Mouse (Mus musculus): ENCODE data around the gene Stub1. TPM values are rescaled to one million over a fixed set of nuclear protein-coding genes. Genes with fewer than 3 reads are reported as not detected.

Stub1 gene
- total RNA-seq, 2 experiments from 2014 or later, result 160 to 164 TPM

DNA sequence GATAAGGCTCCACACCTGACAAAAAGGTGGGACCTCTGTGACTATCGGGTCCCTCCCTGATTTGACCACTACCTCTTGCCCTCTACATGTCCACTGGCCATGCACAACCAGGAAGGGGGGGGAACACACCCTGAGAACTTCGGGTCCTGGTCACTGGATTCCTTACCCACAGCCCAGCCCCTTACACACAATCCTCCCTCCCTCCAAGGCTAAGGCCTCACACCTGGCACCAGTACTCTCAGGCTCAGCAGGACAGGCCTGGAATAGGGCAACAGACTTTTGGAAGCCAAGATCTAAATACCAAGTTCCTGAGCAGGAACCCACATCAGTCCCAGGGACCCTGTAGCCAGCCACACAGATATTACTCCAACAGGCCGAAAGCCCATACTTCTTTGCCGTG lies 5.7 kb upstream of the Stub1 start:
- DNase-seq (ENCODE audit: extremely low spot score in 1 of 2, low spot score in 1 of 2), result no peak

DNA sequence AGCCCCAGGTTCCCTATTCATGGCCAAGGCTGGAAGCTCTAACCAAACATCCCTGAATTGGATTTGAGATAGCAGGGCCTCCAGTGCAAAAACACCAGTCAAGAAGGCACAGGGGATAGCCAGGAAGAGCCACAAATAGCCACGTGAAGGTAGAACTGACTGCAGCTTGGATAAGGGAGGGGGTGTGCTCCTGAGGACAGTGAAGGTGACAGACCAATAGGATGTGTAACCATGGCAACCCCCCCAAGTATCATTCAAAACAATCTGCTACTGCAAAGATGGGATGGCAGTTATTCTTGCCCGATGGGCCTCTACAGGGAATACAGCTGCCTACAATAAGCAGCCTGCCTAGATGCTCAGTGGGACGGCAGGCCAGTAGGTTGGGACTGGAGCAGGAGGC lies 4.3 kb upstream of the Stub1 start:
- no peak for DNase-seq (ENCODE audit: extremely low spot score in 1 of 2, low spot score in 1 of 2)

DNA sequence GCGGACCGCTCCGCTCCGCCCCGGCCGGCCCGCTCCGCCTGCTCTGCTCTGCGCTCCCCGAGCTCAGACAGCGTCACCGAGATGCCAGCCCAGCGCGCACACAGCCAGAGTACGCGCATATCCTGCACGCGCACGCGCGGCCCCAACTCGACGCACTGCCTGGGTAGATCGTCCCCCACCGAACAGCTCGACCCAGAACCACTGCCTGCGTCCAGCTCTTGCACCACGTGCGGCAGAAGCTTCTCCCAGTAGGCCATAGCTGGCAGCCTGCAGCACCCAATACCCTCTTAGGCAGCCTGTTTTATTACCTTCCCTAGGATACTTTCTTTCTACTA lies 3.8 kb upstream of the Stub1 start, which contains the start of gene Rhbdl1:
TSS of gene Rhbdl1 (minus strand) at position 220 of the 335 bp plus-strand sequence.
- peak; percentile 73 to 77 for DNase-seq (ENCODE audit: extremely low spot score in 1 of 2, low spot score in 1 of 2)

DNA sequence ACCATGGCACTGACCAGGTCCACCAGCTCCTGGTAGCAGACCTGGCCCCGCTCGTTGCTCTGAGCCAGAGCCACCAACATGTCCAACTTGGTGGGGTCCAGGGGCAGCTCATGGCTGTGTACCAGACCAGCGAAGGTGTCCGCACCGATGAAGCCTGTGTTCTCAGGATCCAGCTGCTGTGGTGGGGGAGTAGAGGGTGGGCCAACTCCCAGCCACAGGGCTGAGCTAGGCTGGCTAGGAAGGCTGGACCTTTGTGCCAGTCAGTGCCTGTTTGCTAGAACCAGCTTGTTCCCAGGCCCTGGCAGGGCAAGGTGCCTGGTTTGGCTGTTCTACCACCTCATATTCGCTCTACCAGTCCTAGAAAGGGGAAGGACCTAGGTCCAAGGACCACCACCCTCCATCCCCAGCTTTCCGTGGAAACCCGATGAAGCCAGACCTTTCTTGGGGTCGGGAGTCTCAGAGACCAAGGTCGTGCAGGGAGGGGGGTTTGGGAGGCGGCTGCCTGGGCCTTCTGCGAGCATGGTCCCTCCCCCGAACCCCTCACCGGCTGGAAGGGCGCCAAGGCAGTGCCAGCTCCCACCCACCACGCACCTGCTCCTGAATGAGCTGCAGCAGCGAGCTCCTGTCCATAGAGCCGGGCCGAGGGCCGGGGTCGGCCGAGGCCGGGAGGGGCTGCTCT lies 3.3 kb upstream of the Stub1 start:
- peak in 1 of 2 experiments; percentile 64 for DNase-seq (ENCODE audit: extremely low spot score in 1 of 2, low spot score in 1 of 2)

DNA sequence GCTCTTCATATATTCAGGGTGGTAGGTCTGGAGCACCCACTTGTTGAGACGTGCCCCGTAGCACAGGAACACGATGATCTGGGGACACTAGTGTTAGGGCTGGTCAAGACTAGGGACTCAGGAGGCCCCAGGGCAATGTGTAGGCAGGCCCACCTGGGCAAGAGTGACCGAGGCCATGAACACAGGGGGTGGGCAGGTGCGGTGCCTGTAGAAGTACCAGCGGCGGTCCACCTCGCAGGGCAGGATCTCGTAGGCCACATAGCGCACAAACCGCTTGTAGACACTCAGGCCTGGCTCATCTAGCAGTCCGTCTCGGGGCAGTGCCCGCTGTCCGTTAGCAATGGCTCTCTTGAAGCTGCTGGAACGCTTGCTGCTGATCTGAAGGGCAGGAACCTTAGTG lies 2.6 kb upstream of the Stub1 start:
- no peak for DNase-seq (ENCODE audit: extremely low spot score in 1 of 2, low spot score in 1 of 2)

DNA sequence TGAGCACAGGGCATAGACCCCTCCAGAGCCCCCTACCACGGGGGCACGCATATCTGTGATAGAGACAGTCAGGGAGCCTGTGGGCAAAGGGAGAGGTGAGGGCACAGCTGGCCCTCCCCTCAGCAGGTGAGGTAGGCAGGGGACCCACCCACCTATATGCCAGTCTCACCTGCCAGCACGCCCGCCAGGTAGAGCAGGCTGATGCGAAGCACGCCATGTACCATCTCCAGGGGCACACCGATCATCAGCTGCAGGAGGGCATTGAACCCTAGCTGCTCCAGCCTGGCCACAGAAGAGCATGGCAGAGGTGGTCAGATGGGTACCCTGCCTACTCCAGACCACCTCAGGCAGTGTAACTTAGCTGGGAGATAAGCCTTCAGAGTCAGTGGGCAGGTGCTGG lies 2.1 kb upstream of the Stub1 start:
- DNase-seq (ENCODE audit: extremely low spot score in 1 of 2, low spot score in 1 of 2), result no peak

DNA sequence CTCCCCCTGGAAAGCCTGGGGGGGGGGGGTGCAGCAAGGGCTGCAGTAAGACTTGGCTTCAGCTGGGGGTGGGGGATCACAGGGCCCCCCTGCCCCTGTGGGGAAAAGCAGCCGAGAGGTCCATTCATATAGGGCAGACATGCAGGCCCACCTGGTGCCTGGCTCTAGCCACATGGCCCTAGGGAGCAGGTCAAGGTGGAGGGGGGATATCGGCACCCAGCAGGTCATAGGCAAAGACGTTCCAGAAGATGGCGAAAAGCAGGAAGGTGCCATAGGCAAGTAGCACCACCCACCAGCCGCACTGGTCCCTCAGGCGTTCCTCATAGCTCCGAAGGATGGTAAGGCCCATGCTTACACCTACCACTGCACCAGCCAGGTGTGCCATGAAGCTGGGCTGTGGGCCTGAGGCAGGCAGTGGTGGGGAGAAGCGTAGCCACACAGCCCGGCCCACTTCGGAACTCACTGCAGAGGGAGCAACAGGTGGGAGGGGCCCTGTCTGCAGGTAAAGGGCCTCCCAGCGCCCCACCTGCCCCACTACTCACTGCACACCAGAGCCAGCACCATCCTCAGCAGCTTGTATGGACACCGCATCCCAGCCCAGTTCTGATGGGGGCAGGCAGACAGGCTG lies 1.5 kb upstream of the Stub1 start:
- DNase-seq (ENCODE audit: extremely low spot score in 1 of 2, low spot score in 1 of 2), result no peak

DNA sequence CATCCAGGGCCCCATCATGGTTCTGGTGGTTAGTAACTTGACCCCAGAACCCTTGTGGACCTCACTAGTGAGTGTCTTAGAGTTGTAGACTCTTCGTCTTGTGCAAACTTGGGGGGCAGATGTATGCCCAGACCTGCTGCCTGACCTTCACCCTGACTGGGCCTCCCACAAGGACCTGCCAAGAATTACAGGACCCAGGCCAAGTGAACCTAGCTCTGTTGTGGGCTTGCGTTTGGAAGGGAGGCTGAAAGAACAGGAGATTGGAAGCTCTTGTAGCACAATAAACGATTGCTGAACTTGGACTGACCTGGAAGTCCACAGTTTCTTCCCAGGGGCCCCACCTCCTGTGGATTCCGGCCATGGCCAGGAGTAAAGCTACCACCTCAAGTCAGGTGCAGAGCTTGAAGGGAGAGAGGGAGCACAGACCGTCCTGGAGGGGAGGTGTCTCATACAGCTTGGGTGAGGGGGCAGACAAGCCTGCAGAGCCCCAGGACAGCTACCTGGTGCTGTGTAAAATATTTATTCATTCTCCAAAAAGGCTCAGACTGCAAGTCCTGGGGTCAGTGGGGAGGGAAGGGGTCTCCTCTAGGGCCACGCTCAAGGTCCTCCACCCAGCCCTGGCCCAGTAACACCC lies 874 bp upstream of the Stub1 start:
- no peak for DNase-seq (ENCODE audit: extremely low spot score in 1 of 2, low spot score in 1 of 2)

DNA sequence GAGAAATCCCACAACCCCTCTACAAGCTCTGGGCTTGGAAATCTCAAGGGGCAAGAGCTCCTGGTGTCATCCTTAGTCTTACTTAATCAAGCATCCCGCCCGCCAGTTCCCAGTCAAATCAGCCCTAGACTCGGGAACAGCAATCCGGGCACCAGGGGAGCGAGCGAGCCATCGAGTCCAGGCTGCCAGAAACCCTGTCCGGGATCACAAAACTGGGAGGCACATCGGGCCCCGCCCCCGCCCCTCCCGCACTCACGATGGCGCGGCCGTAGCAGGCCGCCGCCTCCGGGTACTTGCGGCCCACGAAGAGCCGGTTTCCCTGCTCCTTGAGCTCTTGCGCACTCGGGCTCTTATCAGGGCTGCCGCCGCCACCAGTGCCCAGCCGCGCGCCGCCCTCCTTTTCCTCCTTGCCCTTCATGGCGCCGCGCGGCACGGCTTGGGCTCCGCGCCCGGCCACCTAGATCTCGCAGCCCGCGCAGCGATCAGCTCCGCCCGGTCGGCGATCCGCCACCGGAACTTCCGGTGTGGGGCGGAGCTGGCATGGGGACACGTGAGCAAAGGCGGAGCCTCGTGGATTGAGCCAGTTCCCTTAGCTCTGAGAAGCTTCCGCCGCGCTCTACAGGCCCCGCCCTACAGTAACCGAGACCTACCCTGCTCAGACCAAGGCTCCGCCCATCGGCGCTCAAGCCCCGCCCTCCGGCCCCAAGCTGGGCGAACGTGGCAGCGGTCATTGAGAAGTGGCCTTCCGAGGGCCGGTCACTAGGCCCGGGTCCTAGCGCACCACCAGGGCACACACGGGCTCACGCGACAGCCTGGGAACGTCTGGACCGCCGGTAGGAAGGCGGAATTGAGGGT lies 541 bp downstream of the Stub1 start:
- DNase-seq (ENCODE audit: extremely low spot score in 1 of 2, low spot score in 1 of 2), result peak; percentile 93 to 95

DNA sequence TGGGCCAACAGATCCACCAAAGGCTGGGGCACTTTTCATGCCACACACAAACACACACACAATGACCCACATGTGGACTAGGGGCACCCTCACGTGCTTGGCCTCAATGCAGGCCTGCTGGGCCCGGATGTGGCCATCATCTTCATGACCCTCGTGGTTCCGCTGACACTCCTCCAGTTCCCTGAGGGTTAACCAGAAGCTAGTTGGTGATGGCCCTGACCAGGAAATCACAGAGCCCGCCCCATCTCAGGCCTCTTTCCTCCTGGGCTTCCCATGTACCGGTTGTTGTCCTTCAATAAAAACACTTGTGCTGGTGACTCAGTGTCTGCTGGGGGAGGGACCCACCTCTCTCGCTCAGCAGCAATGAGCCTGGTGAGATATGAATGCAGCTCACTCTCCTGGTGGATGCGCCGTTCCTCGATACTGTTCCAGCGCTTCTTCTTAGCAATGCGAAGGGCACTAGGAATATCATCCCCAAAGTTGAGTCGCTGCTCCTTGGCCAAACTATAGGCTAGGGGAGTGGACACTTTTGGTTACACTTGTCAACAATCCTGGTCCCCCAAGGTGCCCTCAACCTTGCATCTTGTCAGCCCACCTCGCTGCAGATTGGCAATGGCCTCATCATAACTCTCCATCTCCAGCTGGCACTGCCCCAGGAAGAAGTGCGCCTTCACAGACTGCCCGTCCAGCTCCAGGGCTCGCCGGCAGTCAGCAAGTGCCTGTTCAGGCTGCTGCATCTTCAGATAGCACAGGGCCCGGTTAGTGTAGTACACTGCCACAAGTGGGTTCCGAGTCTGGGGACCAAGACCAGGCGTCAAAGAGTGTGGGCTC lies 1.5 kb downstream of the Stub1 start:
- no peak for DNase-seq (ENCODE audit: extremely low spot score in 1 of 2, low spot score in 1 of 2)

DNA sequence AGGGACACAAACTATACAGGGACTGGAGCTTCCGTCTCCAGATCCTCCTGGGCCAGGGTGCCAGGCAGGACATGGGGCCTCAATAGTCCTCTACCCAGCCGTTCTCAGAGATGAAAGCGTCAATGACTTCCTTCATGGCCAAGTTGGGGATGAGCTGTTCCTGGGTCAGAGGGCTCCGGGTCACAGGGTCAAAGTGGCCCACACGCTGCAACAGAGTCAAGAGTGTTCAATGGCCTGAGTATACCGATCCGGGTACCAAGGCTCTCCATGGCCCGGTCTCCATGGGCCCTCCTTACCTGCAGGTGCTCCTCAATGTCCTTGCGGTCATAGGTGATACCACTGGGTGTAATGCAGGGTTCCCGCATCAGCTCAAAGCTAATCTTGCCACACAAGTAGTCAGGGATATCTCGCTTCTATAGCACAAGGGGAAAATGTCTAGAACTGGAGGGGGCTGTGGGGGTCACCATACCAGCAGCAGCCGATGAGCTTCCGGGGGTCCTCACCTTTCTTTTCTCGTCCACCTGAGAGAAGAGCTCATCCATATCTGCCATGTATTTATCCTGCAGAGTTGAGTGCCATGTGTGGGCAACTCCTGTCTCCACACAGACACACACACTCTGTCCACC lies 2.3 kb downstream of the Stub1 start:
- DNase-seq (ENCODE audit: extremely low spot score in 1 of 2, low spot score in 1 of 2), result no peak

DNA sequence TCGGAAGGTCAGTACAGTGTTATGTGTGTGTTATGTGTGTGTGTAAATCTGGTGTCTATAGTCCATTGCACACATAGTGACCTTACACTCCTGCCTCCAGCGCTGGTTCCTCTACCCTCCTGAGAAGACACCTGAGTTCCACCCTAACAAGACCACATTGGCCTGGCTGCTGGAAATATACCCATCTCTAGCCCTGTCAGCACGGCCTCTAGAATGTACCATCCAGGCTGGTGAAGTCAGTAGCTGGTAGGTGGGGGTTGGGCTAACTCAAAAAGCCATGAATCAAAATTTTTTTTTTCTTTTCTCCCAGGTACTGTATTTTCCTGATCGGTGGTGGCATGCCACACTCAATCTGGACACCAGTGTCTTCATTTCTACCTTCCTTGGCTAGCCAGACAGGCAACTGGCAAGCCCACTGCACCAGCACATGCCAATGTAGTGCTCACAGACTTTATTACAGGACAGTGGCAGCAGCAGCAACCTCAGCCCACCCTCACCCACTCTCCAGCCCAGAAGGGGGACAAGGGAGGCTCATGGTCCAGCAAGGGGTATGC lies 2.9 kb downstream of the Stub1 start:
- no peak for DNase-seq (ENCODE audit: extremely low spot score in 1 of 2, low spot score in 1 of 2)

DNA sequence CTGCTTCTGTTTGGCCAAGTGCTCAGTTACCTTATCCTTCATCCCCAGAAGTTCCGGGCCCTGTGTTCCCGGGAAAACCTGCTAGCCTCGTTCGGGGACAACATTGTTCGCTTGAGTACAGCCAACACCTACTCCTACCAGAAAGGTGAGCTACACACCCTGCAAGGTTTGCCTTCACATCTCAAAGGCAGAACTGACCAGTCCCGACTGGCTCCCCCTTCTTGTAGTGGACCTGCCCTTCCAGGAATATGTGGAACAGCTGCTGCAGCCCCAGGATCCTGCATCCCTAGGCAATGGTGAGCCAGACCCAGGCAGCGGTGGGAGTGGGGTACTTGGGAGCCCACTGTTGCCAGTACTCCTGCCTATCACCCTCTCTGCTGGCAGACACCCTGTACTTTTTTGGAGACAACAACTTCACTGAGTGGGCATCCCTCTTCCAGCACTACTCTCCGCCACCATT lies 3.6 kb downstream of the Stub1 start:
- no peak for DNase-seq (ENCODE audit: extremely low spot score in 1 of 2, low spot score in 1 of 2)

DNA sequence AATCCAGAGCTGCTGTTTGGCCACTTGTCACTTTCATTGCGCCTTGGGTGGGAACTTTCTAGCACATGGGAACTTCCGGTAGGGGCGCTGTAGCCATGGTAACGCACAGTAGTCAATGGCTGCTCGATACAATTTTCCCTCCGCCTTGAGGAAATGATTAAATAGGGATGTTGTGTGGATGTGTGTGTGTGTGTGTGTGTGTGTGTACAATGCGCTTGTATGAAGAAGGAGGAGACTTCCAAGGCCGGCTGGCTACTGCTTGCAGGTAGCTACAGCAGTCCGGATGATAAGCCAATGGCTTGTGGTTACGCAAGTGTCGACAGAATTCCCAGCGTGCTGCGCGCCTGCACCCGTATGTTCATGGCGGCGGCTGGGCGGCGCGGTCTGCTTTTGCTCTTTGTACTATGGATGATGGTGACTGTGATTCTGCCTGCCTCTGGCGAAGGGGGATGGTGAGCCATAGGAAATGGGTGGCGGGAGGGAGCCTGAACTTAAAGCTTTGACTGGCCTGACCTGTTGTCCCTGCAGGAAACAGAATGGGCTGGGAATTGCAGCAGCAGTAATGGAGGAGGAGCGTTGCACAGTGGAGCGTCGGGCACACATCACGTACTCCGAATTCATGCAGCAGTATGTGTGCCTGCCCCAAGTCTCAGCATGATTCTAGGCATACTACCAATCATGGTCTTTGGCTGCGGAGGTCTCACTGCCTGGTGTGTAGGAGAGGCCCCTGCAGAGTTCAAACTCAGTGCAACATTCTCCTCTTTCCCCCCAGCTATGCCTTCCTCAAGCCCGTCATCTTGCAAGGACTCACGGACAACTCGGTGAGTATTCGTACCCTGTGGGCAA lies 4.3 kb downstream of the Stub1 start, which contains the start of gene Jmjd8:
TSS of gene Jmjd8 (plus strand) at position 156 of the 846 bp plus-strand sequence.
- peak; percentile 70 to 76 for DNase-seq (ENCODE audit: extremely low spot score in 1 of 2, low spot score in 1 of 2)

DNA sequence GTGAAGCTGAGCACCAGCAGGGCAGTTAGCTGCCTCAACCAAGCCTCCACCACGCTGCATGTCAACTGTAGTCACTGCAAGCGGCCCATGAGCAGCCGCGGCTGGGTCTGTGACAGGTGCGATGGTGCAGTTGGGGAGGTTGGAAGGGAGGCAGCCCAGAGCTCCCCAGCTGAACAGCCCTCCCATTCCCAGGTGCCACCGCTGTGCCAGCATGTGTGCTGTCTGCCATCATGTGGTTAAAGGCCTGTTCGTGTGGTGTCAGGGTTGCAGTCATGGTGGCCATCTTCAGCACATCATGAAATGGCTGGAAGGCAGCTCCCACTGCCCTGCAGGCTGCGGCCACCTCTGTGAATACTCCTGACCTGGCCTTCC lies 5.0 kb downstream of the Stub1 start:
- no peak for DNase-seq (ENCODE audit: extremely low spot score in 1 of 2, low spot score in 1 of 2)

DNA sequence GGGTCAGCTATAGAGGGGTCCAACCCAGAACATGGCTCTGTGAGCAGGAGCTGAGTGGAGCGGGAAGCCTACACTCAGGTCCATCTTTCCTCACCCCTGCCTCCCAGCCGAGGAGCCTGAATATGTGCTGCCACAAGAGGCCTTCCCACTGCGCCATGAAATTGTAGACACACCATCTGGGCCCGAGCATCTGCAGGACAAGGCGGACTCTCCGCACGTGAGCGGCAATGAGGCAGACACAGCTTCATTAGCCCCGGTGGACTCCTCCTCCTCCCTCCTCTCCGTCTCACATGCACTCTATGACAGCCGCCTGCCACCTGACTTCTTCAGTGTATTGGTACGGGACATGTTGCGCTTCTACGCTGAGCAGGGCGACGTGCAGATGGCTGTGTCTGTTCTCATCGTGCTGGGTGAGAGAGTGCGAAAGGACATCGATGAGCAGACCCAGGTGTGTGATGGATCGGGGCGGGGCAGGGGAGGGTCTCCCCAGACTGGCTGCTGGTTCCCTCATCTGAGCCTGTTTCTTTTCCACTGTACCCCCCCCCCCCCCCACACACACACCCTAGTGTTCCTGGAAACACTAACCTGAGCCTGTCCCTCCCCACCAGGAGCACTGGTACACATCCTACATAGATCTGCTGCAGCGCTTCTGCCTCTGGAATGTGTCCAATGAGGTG lies 5.5 kb downstream of the Stub1 start:
- DNase-seq (ENCODE audit: extremely low spot score in 1 of 2, low spot score in 1 of 2), result no peak

DNA sequence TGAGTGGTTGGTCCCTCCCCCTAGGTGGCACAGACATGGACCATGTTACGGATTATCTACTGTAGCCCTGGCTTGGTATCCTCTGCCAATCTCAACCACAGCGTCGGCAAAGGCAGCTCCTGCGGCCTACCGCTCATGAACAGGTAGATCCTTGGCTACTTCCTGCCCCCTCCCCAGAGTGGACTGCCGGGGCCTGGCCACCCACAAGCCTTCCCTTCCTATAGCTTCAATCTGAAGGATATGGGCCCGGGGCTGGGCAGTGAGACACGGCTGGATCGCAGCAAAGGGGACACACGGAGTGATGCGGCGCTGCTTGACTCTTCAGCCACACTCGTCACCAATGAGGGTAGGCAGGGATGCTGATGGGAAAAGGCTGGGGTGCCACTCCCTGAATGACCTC lies 6.2 kb downstream of the Stub1 start:
- DNase-seq (ENCODE audit: extremely low spot score in 1 of 2, low spot score in 1 of 2), result no peak

Data from layer of hippocampus, postnatal 25 days (tissue).